8 mouse cellular contexts compared by ENCODE assay signal in genomic region chr2:129065437-129066282, GRCm38 (mm10). TPM values are rescaled to one million over a fixed set of nuclear protein-coding genes. Genes with fewer than 3 reads are reported as not detected.
DNase-seq lines count a peak whose midpoint lies in the region; ATAC-seq lines count a peak whose summit lies in the region.

Ttl (plus strand) TSS chr2:129065942.

- H3K27ac ChIP-seq in hindbrain, embryonic 15.5 days (replicated peaks): peak within 1 kb of the TSS; percentile 87

- H3K36me3 ChIP-seq in hindbrain, embryonic 15.5 days: no peaks in the 10 kb centered on the region

- peak within 1 kb of the TSS; percentile 76 for H3K4me3 ChIP-seq in hindbrain, embryonic 15.5 days

- peak within 1 kb of the TSS; percentile 84 for H3K9ac ChIP-seq in hindbrain, embryonic 15.5 days

- peak; percentile 94 for ATAC-seq in hindbrain, embryonic 15.5 days (ENCODE audit: low FRiP score, low read depth)

- H3K4me1 ChIP-seq in hindbrain, embryonic 15.5 days (replicated peaks): peaks cover 38% of the 10 kb centered on the region

- WGBS in hindbrain, embryonic 15.5 days: under 1% methylated on average over 58 of the region's 62 CpGs

- H3K9me3 ChIP-seq in hindbrain, embryonic 15.5 days: no peaks in the 10 kb centered on the region

- H3K27me3 ChIP-seq in hindbrain, embryonic 15.5 days: no peaks in the 10 kb centered on the region

- peak; percentile 74 for DNase-seq in adipocyte (ENCODE audit: low spot score)
- DNase-seq in cerebellum, postnatal 4 days (ENCODE audit: low spot score in 2 of 2): peak; percentile 62 to 81
- peak; percentile 72 for DNase-seq in gastrocnemius, adult 18-20 months (ENCODE audit: low spot score)
- peak; percentile 71 to 79 for DNase-seq in left cerebral cortex, adult 18-20 months (ENCODE audit: low spot score in 2 of 2)
- DNase-seq in lung, postnatal 4 days: peak; percentile 83 to 89
- DNase-seq in retina, postnatal 1 day: peak; percentile 92
- peak; percentile 90 for DNase-seq in thymus, postnatal 4 days

- peak within 1 kb of the TSS; percentile 58 for H3K4me2 ChIP-seq in hindbrain, embryonic 15.5 days

RNA-seq across cellular contexts. Expression of gene Ttl, which starts in this region (rescaled TPM):
- total RNA-seq in gastrocnemius, adult 18-20 months (2021): 1 to 10 TPM; 6.1 to 8.6 TPM
- polyA plus RNA-seq in hindbrain, embryonic 15.5 days (2015; fragmentation: Nextera tagmentation; extraction: Ambion mirVana): 36.4 and 37.9 TPM in 2 replicates
- 10 to 100 TPM; 63.4 to 67.0 TPM for total RNA-seq in left cerebral cortex, adult 18-20 months (2021)

Comparison
In these comparisons a context has a peak if more than half of its experiments do, and no peak if none do; other contexts are left out.
1. Peak in every context shown above with its lines: DNase-seq, ATAC-seq, H3K4me3 ChIP-seq and H3K27ac ChIP-seq.
2. RNA of gene Ttl (total RNA-seq): 63.4 to 67.0 TPM in left cerebral cortex, adult 18-20 months; 6.1 to 8.6 TPM in gastrocnemius, adult 18-20 months; every median in the first group is over 4 times any median in the second.